Mouse (Mus musculus) olfactory bulb, adult 2 months (tissue): ENCODE results near the gene Celf3.

Experiments
- CTCF ChIP-seq: fragments of 200-500 bp; IDR thresholded peaks from 2 replicates; pipeline ENCODE4 v1.5.1; 2012; ENCODE audit warnings: low read depth, mild to moderate bottlenecking, low read length, moderate library complexity; ENCODE audit not compliant: insufficient read depth
- POLR2A ChIP-seq: fragments of 200-500 bp; IDR thresholded peaks from 2 replicates; pipeline ENCODE4 v1.6.1; 2012; ENCODE audit warnings: mild to moderate bottlenecking, low read depth, low read length, moderate library complexity; ENCODE audit not compliant: insufficient read depth

DNA sequence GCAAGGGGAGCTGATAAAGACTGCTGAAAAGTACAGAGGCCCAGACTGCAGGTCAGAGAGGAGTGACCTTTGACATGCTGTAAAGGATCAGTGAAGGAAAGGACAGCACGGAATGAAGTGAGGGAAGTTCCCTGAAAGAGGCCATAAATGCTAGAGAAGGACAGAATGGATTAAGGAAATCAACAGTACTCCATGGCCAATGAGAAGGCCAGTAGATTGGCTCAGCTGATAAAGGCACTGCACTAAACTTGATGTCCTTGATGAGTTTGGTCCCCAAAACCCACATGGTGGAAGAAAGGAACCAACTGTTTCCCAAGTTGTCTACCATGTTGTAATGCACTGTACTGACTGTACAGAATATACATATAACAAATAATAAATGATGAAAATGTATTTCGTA lies 48.6 kb downstream of the Celf3 start:
- TF ChIP-seq POLR2A (no peak), CTCF (no peak)
